ENCODE assay signal across 21 mouse cellular contexts in the genomic region with DNA sequence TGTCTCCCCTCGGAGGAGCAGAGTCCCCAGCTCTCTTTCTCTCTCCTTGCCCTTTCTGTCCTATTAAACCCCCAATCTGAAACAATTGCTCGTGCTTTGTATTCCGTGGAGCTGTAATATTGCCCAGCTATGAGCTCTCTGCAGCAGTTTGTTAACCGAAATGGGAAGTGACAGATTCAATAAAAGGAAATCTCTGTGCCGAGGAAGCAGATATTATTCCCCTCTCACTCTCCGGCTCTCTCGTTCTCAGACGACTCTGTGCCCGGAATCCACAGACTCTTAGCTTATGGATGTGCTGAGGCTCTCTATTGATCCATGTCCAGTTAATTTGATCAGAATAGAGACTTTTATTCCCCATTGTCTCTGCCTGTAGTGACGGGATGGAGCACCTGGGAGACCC.
DNase-seq lines count a peak whose midpoint lies in the region; ATAC-seq and TF ChIP-seq lines count a peak whose summit lies in the region.
"Had no signal": no experiment of that assay in that cellular context is flagged by ENCODE, and none has a peak within 500 bp of the region (broad histone marks: within the 10 kb centered on the region; RNA-seq: fewer than 3 reads in every experiment).

No protein-coding gene starts in this region.

- H3K9ac ChIP-seq in forebrain, embryonic 12.5 days, result no peak overlapping the region
- no peak overlapping the region for H3K9ac ChIP-seq in hindbrain, postnatal 0 days (replicated peaks; ENCODE audit: low read length)
- no peak overlapping the region for H3K9ac ChIP-seq in neural tube, embryonic 12.5 days
- H3K9ac ChIP-seq: liver, postnatal 0 days; stomach, embryonic 15.5 days had no signal

- no peaks in the 10 kb centered on the region for H3K36me3 ChIP-seq in forebrain, embryonic 10.5 days (replicated peaks)
- H3K36me3 ChIP-seq in forebrain, embryonic 12.5 days (replicated peaks), result no peaks in the 10 kb centered on the region
- H3K36me3 ChIP-seq in hindbrain, embryonic 10.5 days, result no peaks in the 10 kb centered on the region
- no peaks in the 10 kb centered on the region for H3K36me3 ChIP-seq in hindbrain, postnatal 0 days (ENCODE audit: insufficient read depth, low read length)
- H3K36me3 ChIP-seq in neural tube, embryonic 12.5 days, result no peaks in the 10 kb centered on the region
- H3K36me3 ChIP-seq: heart, embryonic 10.5 days; limb, embryonic 10.5 days; stomach, embryonic 15.5 days had no signal

- TF ChIP-seq CTCF in hindbrain, postnatal 0 days (IDR thresholded peaks at IDR 0.05; ENCODE audit: low read depth), result no peak

- H3K27me3 ChIP-seq in forebrain, embryonic 10.5 days (ENCODE audit: poor library complexity, severe bottlenecking), result peaks cover 26% of the 10 kb centered on the region
- H3K27me3 ChIP-seq in forebrain, embryonic 12.5 days, result peaks cover 17% of the 10 kb centered on the region; the same call in 1 of the 2 replicates
- H3K27me3 ChIP-seq in hindbrain, embryonic 10.5 days (ENCODE audit: insufficient read depth, poor library complexity, severe bottlenecking), result no peaks in the 10 kb centered on the region; the same call in 1 of the 2 replicates
- H3K27me3 ChIP-seq in hindbrain, postnatal 0 days (ENCODE audit: insufficient read depth, low read length), result no peaks in the 10 kb centered on the region
- no peaks in the 10 kb centered on the region for H3K27me3 ChIP-seq in neural tube, embryonic 12.5 days (replicated peaks)
- H3K27me3 ChIP-seq: Patski; stomach, embryonic 15.5 days had no signal

- DNase-seq in forebrain, embryonic 10.5 days (ENCODE audit: extremely low spot score, low spot score), result no peak
- no peak for DNase-seq in hindbrain, embryonic 10.5 days (ENCODE audit: low spot score)
- peak; percentile 38 for DNase-seq in hindbrain, postnatal 0 days (ENCODE audit: low spot score)
- DNase-seq in spleen, postnatal 36 days (ENCODE audit: low spot score in 2 of 2), result no peak
- DNase-seq in embryo, embryonic 9.5 days (ENCODE audit: extremely low spot score), result no peak
- no peak for DNase-seq in adrenal gland, adult 2 months
- DNase-seq: adrenal gland, postnatal 25 days; cerebellum, adult 11-12 months; cerebellum, postnatal 25 days; kidney, adult 9 months; kidney, postnatal 25 days; layer of hippocampus, adult 9-11 months; liver, postnatal 0 days; lung, postnatal 10 days; thymus, adult 18-20 months had no signal

- H3K27ac ChIP-seq in forebrain, embryonic 10.5 days, result peak overlapping the region; percentile 44; the same call in 1 of the 2 replicates
- no peak overlapping the region for H3K27ac ChIP-seq in forebrain, embryonic 12.5 days
- peak overlapping the region; percentile 77; the same call in 1 of the 2 replicates for H3K27ac ChIP-seq in hindbrain, embryonic 10.5 days
- H3K27ac ChIP-seq in hindbrain, postnatal 0 days, result peak overlapping the region; percentile 45
- H3K27ac ChIP-seq in neural tube, embryonic 12.5 days, result peak overlapping the region; percentile 46; the same call in 1 of the 2 replicates
- H3K27ac ChIP-seq: heart, embryonic 10.5 days; limb, embryonic 10.5 days; stomach, embryonic 15.5 days had no signal

- no peak overlapping the region; the same call in 1 of the 2 replicates for H3K4me2 ChIP-seq in forebrain, embryonic 12.5 days
- no peak overlapping the region for H3K4me2 ChIP-seq in hindbrain, postnatal 0 days (ENCODE audit: low read depth, low read length)
- H3K4me2 ChIP-seq in neural tube, embryonic 12.5 days (replicated peaks), result no peak overlapping the region; the same call in 1 of the 2 replicates
- H3K4me2 ChIP-seq: stomach, embryonic 15.5 days had no signal

- WGBS in forebrain, embryonic 10.5 days, result 57% methylated on average over 10 of the region's 10 CpGs
- 37% methylated on average over 10 of the region's 10 CpGs for WGBS in forebrain, embryonic 12.5 days
- WGBS in hindbrain, embryonic 10.5 days, result 49% methylated on average over 10 of the region's 10 CpGs
- 34% methylated on average over 10 of the region's 10 CpGs for WGBS in hindbrain, postnatal 0 days
- 44% methylated on average over 10 of the region's 10 CpGs for WGBS in neural tube, embryonic 12.5 days

- no peak overlapping the region for H3K4me3 ChIP-seq in forebrain, embryonic 10.5 days
- no peak overlapping the region for H3K4me3 ChIP-seq in forebrain, embryonic 12.5 days (replicated peaks)
- H3K4me3 ChIP-seq in hindbrain, embryonic 10.5 days, result no peak overlapping the region
- no peak overlapping the region for H3K4me3 ChIP-seq in hindbrain, postnatal 0 days (ENCODE audit: low read length)
- H3K4me3 ChIP-seq in neural tube, embryonic 12.5 days, result no peak overlapping the region
- H3K4me3 ChIP-seq: heart, embryonic 10.5 days; limb, embryonic 10.5 days; stomach, embryonic 15.5 days had no signal

- H3K4me1 ChIP-seq in forebrain, embryonic 10.5 days, result peaks cover 56% of the 10 kb centered on the region
- H3K4me1 ChIP-seq in forebrain, embryonic 12.5 days, result peaks cover 47% of the 10 kb centered on the region
- peaks cover 50% of the 10 kb centered on the region for H3K4me1 ChIP-seq in hindbrain, embryonic 10.5 days (replicated peaks)
- H3K4me1 ChIP-seq in hindbrain, postnatal 0 days (ENCODE audit: insufficient read depth, low read length), result peaks cover 13% of the 10 kb centered on the region; the same call in 1 of the 2 replicates
- H3K4me1 ChIP-seq in neural tube, embryonic 12.5 days, result peaks cover 46% of the 10 kb centered on the region

- H3K9me3 ChIP-seq in forebrain, embryonic 10.5 days, result no peaks in the 10 kb centered on the region
- H3K9me3 ChIP-seq in forebrain, embryonic 12.5 days, result no peaks in the 10 kb centered on the region
- no peaks in the 10 kb centered on the region for H3K9me3 ChIP-seq in hindbrain, embryonic 10.5 days
- H3K9me3 ChIP-seq in hindbrain, postnatal 0 days (ENCODE audit: low read length), result no peaks in the 10 kb centered on the region
- H3K9me3 ChIP-seq in neural tube, embryonic 12.5 days, result no peaks in the 10 kb centered on the region
- H3K9me3 ChIP-seq: heart, embryonic 10.5 days; limb, embryonic 10.5 days; stomach, embryonic 15.5 days had no signal

- ATAC-seq in forebrain, embryonic 12.5 days (ENCODE audit: low FRiP score), result no peak
- ATAC-seq in hindbrain, postnatal 0 days, result no peak
- no peak for ATAC-seq in neural tube, embryonic 12.5 days (ENCODE audit: low FRiP score, low read depth)
- ATAC-seq: liver, postnatal 0 days; Patski had no signal
